Mouse (Mus musculus) bone marrow macrophage, adult 2 months (primary cell): Measurements from ENCODE around the gene Lemd2.

Source experiments
- CTCF ChIP-seq: IDR thresholded peaks from 2 replicates; pipeline ENCODE4 v1.5.1; 2012; ENCODE audit warnings: low read depth, mild to moderate bottlenecking, low read length, moderate library complexity
- POLR2A ChIP-seq: IDR thresholded peaks from 2 replicates; pipeline ENCODE4 v1.6.1; 2012; ENCODE audit warnings: mild to moderate bottlenecking, low read depth, low read length, borderline replicate concordance

- no peak for TF ChIP-seq POLR2A
- no peak for TF ChIP-seq CTCF
These were observed 21.9 kb downstream of the Lemd2 start for GRCm38 (mm10) chr17:27182401-27182800.
